Mouse (Mus musculus): ENCODE results near the gene Rapsn. TPM values are rescaled to one million over a fixed set of nuclear protein-coding genes. Genes with fewer than 3 reads are reported as not detected.
A peak's percentile ranks its signal among the peaks of the same experiment; 100 is the strongest.
"Not testable (repeated sequence)": the region's sequence is repeated elsewhere in the genome, so short reads cannot be mapped to it uniquely, and the experiment has no call there.

The Rapsn gene
- under 1 TPM in 1 of 2 experiments, not detected in 1; 0.31 TPM for total RNA-seq (2021)
- long read RNA-seq, experiment 1 = 0 reads
- long read RNA-seq, experiment 2, partial matches to known transcripts = 0 of 1 reads
- long read RNA-seq, experiment 2, other reads (novel, unspliced or antisense) = 1 of 1 reads

DNA sequence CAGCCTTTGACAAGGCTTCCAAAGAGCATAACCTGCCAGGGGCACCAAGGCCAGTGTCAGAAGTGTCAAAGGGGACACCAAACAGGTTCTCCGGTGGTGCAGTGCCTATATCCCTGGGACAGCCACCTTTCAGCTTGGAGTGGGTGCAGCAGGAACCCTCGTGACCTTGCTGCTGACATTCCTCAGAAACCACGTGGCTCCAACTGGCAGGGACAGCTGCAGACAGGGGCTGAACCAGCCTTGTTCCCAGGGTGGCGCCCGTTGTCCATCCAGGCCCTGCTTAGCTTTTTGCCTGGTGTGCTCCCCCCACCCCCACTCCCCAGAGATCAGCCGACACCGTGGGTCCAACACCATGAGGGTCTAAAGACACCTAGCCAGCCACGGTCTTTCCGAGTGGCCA lies at the start of gene Rapsn:
Rapsn (plus strand) TSS at position 236 of the 400 bp plus-strand sequence.
- Histone ChIP-seq H3K27ac (no peak within 1 kb of the TSS), H3K4me3 (no peak within 1 kb of the TSS)
- DNase-seq (ENCODE audit: low spot score in 2 of 2) = no peak
- TF ChIP-seq CTCF (conservative IDR thresholded peaks at IDR 0.05) = no peak

DNA sequence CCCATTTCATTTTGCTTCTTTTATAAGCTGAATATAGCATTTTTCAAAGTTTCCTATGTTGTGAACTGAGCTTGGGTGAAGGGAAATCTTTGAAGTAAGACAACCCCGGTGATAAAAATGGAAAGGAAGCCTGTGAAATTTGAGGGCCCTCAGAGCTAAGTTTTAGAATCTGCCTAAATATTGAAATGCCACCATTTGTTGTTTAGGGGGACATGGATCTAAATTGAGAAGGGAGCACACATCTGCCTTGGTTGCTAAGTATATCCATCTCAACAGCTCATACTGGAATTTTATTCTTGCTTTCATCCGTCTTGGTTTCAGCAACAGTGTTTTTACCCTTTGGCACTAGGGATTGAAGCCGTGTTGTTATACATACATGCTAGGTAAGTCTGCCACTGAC lies 49.4 kb upstream of the Rapsn start:
- TF ChIP-seq CTCF (conservative IDR thresholded peaks at IDR 0.05) = no peak
- Histone ChIP-seq H3K27ac (peak overlapping the region; percentile 62), H3K4me3 (no peak overlapping the region)
- no peak for DNase-seq (ENCODE audit: low spot score in 2 of 2)

DNA sequence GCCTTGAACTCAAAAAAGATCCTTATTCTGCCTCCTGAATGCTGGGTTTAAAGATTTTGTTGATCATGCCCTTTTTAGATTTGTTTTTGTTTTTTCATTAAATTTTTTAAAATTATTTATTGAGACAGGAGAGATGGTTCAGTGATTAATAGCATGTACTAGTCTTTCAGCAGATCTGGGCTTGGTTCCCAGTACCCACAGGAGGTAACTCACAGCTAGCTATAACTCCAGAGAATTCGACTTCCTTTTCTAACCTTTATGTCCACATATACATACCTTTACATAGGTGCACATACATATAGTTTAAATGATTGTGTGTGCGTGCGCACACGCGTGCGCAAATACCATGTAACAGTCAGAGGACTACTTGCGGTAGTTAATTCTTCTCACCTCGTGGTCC lies 26.9 kb upstream of the Rapsn start:
- Histone ChIP-seq H3K27ac (peak overlapping the region; percentile 51; the same call in 1 of the 2 replicates), H3K4me3 (no peak overlapping the region)
- TF ChIP-seq CTCF (conservative IDR thresholded peaks at IDR 0.05) = no peak
- no peak for DNase-seq (ENCODE audit: low spot score in 2 of 2)

DNA sequence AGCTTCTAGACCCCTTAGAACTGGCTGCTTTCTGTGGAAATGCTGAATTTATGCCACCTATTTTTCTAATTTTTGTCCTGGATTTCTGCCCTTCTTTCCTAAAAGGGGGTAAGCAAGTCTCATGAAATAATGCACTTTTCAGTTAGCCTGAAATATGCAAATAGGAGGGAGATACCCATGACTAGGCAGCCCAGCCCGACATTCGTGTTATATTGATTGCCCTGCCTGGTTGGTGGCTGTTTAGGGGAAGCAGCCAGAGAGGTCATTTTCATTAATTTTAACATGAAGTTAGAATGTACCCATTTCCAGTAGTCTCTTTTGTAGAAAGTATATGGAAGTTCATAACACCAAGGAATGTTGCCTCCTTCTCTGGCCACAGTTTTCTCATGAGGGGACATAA lies 21.5 kb upstream of the Rapsn start:
- Histone ChIP-seq H3K27ac (peak overlapping the region; percentile 24; the same call in 1 of the 2 replicates), H3K4me3 (no peak overlapping the region)
- TF ChIP-seq CTCF (conservative IDR thresholded peaks at IDR 0.05) = no peak
- no peak for DNase-seq (ENCODE audit: low spot score in 2 of 2)

DNA sequence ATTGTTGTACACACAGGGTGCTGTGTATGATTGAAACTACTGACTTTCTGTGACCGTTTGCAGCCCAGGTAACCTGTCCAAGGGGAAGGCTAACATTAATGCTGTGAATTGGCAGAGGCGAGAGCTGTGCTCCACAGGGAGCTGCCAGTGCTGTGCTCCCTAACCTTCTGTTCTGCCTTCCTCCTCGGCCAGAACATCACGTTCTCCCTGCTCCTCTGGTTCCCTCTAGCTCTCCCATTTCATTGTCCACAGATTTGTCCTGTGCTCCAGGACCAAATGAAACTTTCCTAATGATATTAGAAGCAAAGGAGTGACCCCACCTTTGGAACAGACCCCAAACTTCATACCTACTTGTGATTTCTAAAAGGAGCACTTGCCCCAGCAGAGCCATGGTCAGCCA lies 20.0 kb upstream of the Rapsn start:
- no peak for DNase-seq (ENCODE audit: low spot score in 2 of 2)
- Histone ChIP-seq H3K27ac (peak overlapping the region; percentile 60), H3K4me3 (no peak overlapping the region)
- TF ChIP-seq CTCF (conservative IDR thresholded peaks at IDR 0.05) = no peak

DNA sequence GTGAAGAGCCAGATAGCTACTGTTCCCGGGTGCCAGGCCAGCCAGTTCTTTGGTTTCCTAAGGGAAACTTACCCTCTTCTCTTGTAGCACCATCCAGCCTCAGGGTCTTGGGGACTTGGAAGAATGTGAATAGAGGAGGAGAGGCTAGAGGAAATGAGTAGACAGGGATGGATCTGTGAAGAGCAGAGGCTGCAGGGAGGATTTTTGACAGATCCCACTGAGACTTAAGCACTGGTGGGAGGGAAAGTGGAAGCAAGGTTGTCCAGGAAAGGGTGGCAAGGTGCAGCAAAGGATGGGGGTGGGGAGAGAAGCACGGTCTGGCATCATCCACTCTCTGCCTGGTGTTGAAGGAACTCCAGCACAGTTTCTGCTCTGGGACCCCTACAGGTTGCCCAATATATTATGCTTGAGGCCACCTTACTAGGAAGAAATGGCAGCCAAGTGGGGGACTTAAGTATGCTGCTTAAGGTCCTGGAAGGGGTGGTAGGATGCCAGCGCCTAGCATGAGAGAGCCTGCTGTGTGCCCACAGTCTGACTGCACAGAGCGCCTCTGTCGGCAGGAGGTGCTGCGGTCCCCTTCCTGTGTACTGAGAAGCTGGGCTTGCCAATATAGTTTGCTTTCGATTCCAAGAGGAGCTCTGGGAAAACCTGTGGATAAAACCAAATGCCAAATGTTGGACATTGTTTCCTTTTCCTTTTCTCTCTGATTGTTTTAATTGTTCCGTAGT lies 17.2 kb upstream of the Rapsn start:
- DNase-seq (ENCODE audit: low spot score in 2 of 2) = peak; percentile 38 to 41
- peak overlapping the region; percentile 71 for H3K27ac ChIP-seq
- H3K4me3 ChIP-seq = no peak overlapping the region
- peak; percentile 76 for TF ChIP-seq CTCF (conservative IDR thresholded peaks at IDR 0.05)

DNA sequence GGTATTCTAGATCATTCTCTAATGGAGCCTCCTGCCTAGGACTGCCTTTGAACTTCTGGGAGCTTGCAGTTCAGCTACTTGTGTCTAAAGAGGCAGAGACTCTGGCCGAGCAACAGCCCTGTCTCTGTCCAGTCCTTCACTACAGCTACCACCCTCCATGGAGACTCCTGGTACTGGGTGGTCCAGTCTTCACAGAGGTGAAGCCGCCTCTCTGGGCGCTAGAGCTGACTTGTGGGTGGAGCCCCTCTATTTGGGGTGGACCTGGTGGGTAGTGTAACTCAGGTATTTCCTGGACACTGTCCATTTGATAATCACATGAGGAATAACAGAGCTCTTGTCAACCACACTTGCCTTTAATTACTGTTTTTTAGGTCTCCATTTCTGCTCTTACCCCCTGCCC lies 15.5 kb upstream of the Rapsn start:
- no peak for TF ChIP-seq CTCF (conservative IDR thresholded peaks at IDR 0.05)
- DNase-seq (ENCODE audit: low spot score in 2 of 2) = no peak
- no peak overlapping the region for H3K4me3 ChIP-seq
- H3K27ac ChIP-seq = no peak overlapping the region

DNA sequence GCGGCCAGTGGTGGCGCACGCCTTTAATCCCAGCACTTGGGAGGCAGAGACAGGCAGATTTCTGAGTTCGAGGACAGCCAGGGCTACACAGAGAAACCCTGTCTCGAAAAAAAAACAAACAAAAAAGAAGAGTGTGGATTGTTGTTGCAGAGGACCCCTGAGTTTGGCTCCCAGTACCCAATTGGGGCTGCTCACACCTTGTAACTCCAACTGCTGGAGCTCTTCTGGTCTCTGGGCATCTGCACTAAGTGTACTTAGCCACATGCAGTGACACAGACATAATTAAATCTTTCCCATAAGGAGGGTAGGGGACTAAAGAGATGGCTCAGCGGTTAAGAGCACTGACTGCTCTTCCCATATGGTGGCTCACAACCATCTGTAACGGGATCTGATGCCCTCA lies 13.2 kb upstream of the Rapsn start:
- H3K4me3 ChIP-seq; H3K27ac ChIP-seq; DNase-seq (ENCODE audit: low spot score in 2 of 2): not testable (repeated sequence)

DNA sequence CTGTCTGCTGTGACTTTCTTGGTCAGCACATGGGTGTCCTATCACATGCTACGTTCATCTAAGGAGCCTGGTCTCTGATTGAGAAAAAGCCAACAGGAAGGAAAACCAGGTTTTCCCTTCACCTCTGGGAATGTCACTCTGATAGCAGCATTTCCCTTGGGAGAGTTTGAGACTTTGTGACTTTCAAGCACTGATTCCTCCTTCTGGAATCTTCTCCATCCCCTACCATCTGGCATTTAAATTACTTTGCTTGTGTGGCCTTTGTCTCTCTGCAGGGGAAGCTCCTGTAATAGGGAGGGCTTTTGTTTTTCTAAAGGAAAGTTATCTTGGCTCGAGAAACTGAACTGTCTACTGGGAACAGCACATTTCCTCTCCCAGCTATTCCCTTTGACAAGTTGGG lies 12.3 kb upstream of the Rapsn start:
- TF ChIP-seq CTCF (conservative IDR thresholded peaks at IDR 0.05) = no peak
- H3K27ac ChIP-seq = peak overlapping the region; percentile 82
- H3K4me3 ChIP-seq = no peak overlapping the region
- DNase-seq (ENCODE audit: low spot score in 2 of 2) = no peak

DNA sequence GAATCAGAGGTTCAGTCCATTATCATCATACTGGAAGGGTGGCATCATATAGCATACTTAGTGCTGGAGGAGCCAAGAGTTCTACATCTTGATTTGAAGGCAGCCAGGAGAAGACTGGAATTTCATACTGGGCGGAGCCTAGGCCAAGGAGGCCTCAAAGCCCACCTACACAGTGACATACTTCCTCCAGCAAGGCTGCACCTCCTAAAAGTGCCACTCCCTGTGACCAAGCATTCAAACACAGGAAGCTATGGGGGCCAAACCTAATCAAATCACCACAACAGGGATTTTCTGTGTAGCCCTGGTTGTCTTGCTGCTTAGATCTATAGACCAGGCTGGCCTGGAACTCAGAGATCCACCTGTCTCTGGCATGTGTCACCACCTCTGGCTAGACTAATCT lies 11.5 kb upstream of the Rapsn start:
- no peak for DNase-seq (ENCODE audit: low spot score in 2 of 2)
- TF ChIP-seq CTCF (conservative IDR thresholded peaks at IDR 0.05) = no peak
- no peak overlapping the region for H3K4me3 ChIP-seq
- H3K27ac ChIP-seq = peak overlapping the region; percentile 82

DNA sequence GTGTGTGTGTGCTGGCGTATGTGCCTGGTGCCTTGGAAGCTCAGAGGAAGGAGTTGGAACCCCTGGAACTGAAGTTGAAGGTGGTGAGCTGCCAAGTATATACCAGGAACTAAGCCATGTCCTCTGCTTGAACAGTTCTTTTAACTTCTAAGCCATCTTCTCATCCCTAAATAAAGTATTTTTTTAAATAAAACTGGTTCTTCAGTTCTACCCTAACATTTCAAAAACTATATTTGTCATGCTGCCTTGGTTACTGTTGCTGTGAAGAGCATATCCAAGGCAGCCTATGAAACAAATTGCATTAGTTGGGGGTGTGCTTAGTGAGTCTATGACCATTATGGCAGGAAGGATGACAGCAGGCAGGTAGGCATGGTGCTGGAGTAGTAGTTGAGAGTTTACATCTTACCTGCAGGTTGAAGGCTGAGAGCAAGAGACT lies 10.3 kb upstream of the Rapsn start:
- peak in 1 of 2 experiments; percentile 41 for DNase-seq (ENCODE audit: low spot score in 2 of 2)
- Histone ChIP-seq H3K27ac (peak overlapping the region; percentile 82), H3K4me3 (no peak overlapping the region)
- no peak for TF ChIP-seq CTCF (conservative IDR thresholded peaks at IDR 0.05)

DNA sequence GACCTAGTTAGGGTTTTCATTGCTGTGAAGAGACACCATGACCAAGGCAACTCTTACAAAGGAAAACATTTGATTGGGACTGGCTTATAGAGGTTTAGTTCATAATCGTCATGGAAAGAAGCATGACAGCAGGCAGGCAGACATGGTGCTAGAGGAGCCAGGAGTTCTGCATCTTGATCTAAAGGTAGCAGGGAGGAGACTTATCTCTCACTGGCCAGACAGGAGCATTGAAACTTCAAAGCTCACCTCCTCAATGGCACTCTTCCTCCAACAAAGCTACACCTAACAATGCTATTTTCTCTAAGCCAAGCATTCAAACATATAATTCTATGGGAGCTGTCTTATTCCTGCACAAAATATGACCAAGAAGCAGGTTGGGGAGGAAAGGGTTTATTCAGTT lies 8.9 kb upstream of the Rapsn start:
- DNase-seq (ENCODE audit: low spot score in 2 of 2) = no peak
- H3K27ac ChIP-seq = peak overlapping the region; percentile 82
- H3K4me3 ChIP-seq = no peak overlapping the region
- no peak for TF ChIP-seq CTCF (conservative IDR thresholded peaks at IDR 0.05)

DNA sequence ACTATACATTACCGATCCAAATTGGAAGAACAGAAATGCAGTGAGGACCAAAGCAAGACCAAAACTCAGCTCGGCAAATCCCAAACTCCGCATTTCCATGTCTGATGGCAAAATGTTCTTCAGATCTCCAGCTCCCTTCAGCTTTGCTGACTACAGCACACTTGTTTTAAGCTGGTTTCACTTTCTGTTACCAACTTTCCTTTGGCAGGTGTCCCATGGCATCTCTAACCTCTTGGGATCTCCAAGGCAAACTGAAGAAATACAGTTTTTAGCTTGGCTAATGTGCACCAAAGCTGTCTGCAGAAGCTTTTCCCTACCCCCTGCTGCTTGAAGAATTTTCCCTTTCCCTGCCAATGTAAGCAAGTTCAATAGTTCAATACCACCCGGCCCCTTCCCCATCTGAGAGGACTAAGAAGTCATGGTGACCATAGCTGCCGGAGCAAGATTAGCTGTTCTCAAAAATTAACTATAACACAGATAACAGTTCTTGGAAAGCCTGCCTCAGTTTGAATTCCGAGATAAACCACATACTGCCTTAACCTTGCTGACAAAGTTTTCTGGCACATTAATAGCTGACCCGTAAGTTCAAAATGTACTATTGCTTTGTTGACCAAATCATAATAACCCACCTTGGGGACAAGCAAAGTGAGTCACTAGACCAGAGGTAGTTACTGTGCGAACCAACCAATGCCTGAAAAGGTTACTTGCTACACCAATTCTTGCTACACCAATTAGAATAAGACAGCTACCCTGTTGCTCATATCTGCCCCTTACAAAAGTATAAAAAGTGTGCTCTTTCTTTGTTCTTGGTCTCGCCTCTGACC lies 7.8 kb upstream of the Rapsn start:
- DNase-seq (ENCODE audit: low spot score in 2 of 2) = no peak
- no peak for TF ChIP-seq CTCF (conservative IDR thresholded peaks at IDR 0.05)
- Histone ChIP-seq H3K27ac (peak overlapping the region; percentile 33; the same call in 1 of the 2 replicates), H3K4me3 (no peak overlapping the region)

Measured in layer of hippocampus, adult 2 months (tissue).